Mouse (Mus musculus) natural killer cell, adult 2 months (primary cell): ENCODE measurements around the gene Armc12.

Experiments
- DNase-seq, 2 experiments: peaks; one replicate each; pipeline ENCODE4 v3.0.0; 2022; ENCODE audit warnings: low spot score in 2 of 2

Armc12 gene

GRCm38 (mm10) chr17:28530506-28530905, at the start of gene Armc12:
Armc12 (plus strand) TSS chr17:28530806.
- no peak for DNase-seq

- DNase-seq: no peak
These were observed 45.7 kb upstream of the Armc12 start for GRCm38 (mm10) chr17:28484704-28485445.

- DNase-seq: peak; percentile 50 to 60
These were observed 45.1 kb upstream of the Armc12 start for GRCm38 (mm10) chr17:28485446-28485948.

GRCm38 (mm10) chr17:28485977-28486400, 44.6 kb upstream of the Armc12 start:
- peak; percentile 97 to 98 for DNase-seq

GRCm38 (mm10) chr17:28486720-28487119, 43.9 kb upstream of the Armc12 start:
- DNase-seq: peak in 1 of 2 experiments; percentile 11

- no peak for DNase-seq
These were observed 42.9 kb upstream of the Armc12 start for GRCm38 (mm10) chr17:28487584-28488257.

GRCm38 (mm10) chr17:28488258-28489013, 42.2 kb upstream of the Armc12 start:
- DNase-seq: no peak

- DNase-seq: no peak
These were observed 39.4 kb upstream of the Armc12 start for GRCm38 (mm10) chr17:28491035-28491770.

GRCm38 (mm10) chr17:28495832-28496231, 34.8 kb upstream of the Armc12 start:
- no peak for DNase-seq

- no peak for DNase-seq
These were observed 31.4 kb upstream of the Armc12 start for GRCm38 (mm10) chr17:28499190-28499589.

GRCm38 (mm10) chr17:28500465-28500864, 30.1 kb upstream of the Armc12 start:
- DNase-seq: no peak

GRCm38 (mm10) chr17:28502196-28502821, 28.3 kb upstream of the Armc12 start:
- no peak for DNase-seq

GRCm38 (mm10) chr17:28504182-28504581, 26.4 kb upstream of the Armc12 start:
- DNase-seq: no peak

- no peak for DNase-seq
These were observed 25.0 kb upstream of the Armc12 start for GRCm38 (mm10) chr17:28505591-28505990.

GRCm38 (mm10) chr17:28506895-28507294, 23.7 kb upstream of the Armc12 start:
- no peak for DNase-seq

- no peak for DNase-seq
These were observed 23.1 kb upstream of the Armc12 start for GRCm38 (mm10) chr17:28507496-28507895.

- no peak for DNase-seq
These were observed 19.9 kb upstream of the Armc12 start for GRCm38 (mm10) chr17:28510445-28511342.

GRCm38 (mm10) chr17:28511616-28512541, 18.7 kb upstream of the Armc12 start:
- no peak for DNase-seq

- no peak for DNase-seq
These were observed 17.9 kb upstream of the Armc12 start for GRCm38 (mm10) chr17:28512696-28513095.
